Mouse (Mus musculus) liver, embryonic 11.5 days (tissue): ENCODE measurements around the gene Ccs. TPM values are rescaled to one million over a fixed set of nuclear protein-coding genes. Genes with fewer than 3 reads are reported as not detected.
"Not testable (repeated sequence)": the region's sequence is repeated elsewhere in the genome, so short reads cannot be mapped to it uniquely, and the experiment has no call there.

Experiments
- ATAC-seq: fragments of 200-750 bp; cut with Nextera tagmentation; replicated peaks from 2 replicates; pipeline ENCODE4 v1.8.0; 2017; ENCODE audit warnings: moderate number of reproducible peaks, mild to moderate bottlenecking, moderate TSS enrichment, moderate library complexity; ENCODE audit not compliant: low FRiP score
- DNase-seq: peaks from one replicate; pipeline ENCODE4 v3.0.0-alpha.2; 2017; ENCODE audit warnings: low spot score
- H3K27ac ChIP-seq: fragments of 300-500 bp; sonication (generic); 2 replicates; pipeline ENCODE4 v1.5.1; 2014; ENCODE audit warnings: mild to moderate bottlenecking, low read depth, low read length, control low read depth
- H3K27me3 ChIP-seq: fragments of 300-500 bp; sonication (generic); replicated peaks from 2 replicates; pipeline ENCODE4 v1.6.1; 2014; ENCODE audit warnings: low read length, mixed read lengths; ENCODE audit not compliant: control insufficient read depth, insufficient read depth
- H3K36me3 ChIP-seq: fragments of 300-500 bp; sonication (generic); 2 replicates; pipeline ENCODE4 v1.6.1; 2014; ENCODE audit warnings: mild to moderate bottlenecking, low read length, moderate library complexity, mixed read lengths; ENCODE audit not compliant: control insufficient read depth, insufficient read depth
- H3K4me1 ChIP-seq: fragments of 300-500 bp; sonication (generic); replicated peaks from 2 replicates; pipeline ENCODE4 v1.6.1; 2014; ENCODE audit warnings: low read length, mixed read lengths; ENCODE audit not compliant: control insufficient read depth, insufficient read depth
- H3K4me2 ChIP-seq: fragments of 300-500 bp; sonication (generic); 2 replicates; pipeline ENCODE4 v1.6.1; 2014; ENCODE audit warnings: mild to moderate bottlenecking, control low read depth, moderate library complexity
- H3K4me3 ChIP-seq: fragments of 300-500 bp; sonication (generic); 2 replicates; pipeline ENCODE4 v1.5.1; 2014; ENCODE audit warnings: low read depth, low read length, control low read depth
- H3K9ac ChIP-seq: fragments of 300-500 bp; sonication (generic); 2 replicates; pipeline ENCODE4 v1.6.1; 2014; ENCODE audit warnings: low read depth, low read length, control low read depth
- H3K9me3 ChIP-seq: fragments of 300-500 bp; sonication (generic); 2 replicates; pipeline ENCODE4 v1.6.1; 2016; ENCODE audit warnings: low read length, inconsistent platforms, mixed read lengths; ENCODE audit not compliant: control insufficient read depth
- WGBS: fragments of 180-500 bp; shearing (Covaris S2); extraction: QIAGEN DNeasy Blood & Tissue Kit; methylation state at CpG from one replicate; pipeline ENCODE4 v1.1.7; 2014; 5-methylcytosine and 5-hydroxymethylcytosine counted together
- polyA plus RNA-seq: library from polyadenylated mRNA; unstranded; fragments of >200 nt; fragmentation: Nextera tagmentation; extraction: Ambion mirVana; gene quantifications from 2 replicates; pipeline ENCODE4 v1.2.1, GENCODE M21; 2014

Ccs gene
- polyA plus RNA-seq, 1 experiment from 2014 or later = 49.8 TPM

GRCm38 (mm10) chr19:4820678-4821303, 18.3 kb downstream of the Ccs start:
- ATAC-seq (no peak), DNase-seq (no peak)
- no peaks in the 10 kb centered on the region for H3K4me1 ChIP-seq
- H3K9me3 ChIP-seq = no peaks in the 10 kb centered on the region
- H3K27ac ChIP-seq = no peak overlapping the region
- no peaks in the 10 kb centered on the region for H3K27me3 ChIP-seq
- peaks cover 5% of the 10 kb centered on the region for H3K36me3 ChIP-seq
- WGBS = 77% methylated on average over 5 of the region's 5 CpGs
- H3K9ac ChIP-seq = no peak overlapping the region
- H3K4me3 ChIP-seq = no peak overlapping the region
- H3K4me2 ChIP-seq = no peak overlapping the region

- Histone ChIP-seq H3K36me3 (no peaks in the 10 kb centered on the region), H3K27me3 (no peaks in the 10 kb centered on the region), H3K4me3 (no peak overlapping the region), H3K9me3 (0 out of 2 replicates have a peak, but pooled peaks cover 2% of the 10 kb centered on the region), H3K4me2 (no peak overlapping the region), H3K9ac (no peak overlapping the region), H3K4me1 (no peaks in the 10 kb centered on the region), H3K27ac (no peak overlapping the region)
- no peak for DNase-seq
- 63% methylated on average over 1 of the region's 1 CpGs for WGBS
- no peak for ATAC-seq
These were observed 21.8 kb downstream of the Ccs start for GRCm38 (mm10) chr19:4817182-4817835.

- no peaks in the 10 kb centered on the region for H3K27me3 ChIP-seq
- no peak for ATAC-seq
- H3K9me3 ChIP-seq = 0 out of 2 replicates have a peak, but pooled peaks cover 2% of the 10 kb centered on the region
- no peak for DNase-seq
- no peak overlapping the region for H3K9ac ChIP-seq
- no peak overlapping the region for H3K4me2 ChIP-seq
- H3K27ac ChIP-seq = no peak overlapping the region
- no peak overlapping the region for H3K4me3 ChIP-seq
- no peaks in the 10 kb centered on the region for H3K36me3 ChIP-seq
- 74% methylated on average over 6 of the region's 6 CpGs for WGBS
- H3K4me1 ChIP-seq = peaks cover 16% of the 10 kb centered on the region
These were observed 26.1 kb downstream of the Ccs start for GRCm38 (mm10) chr19:4813015-4813414.

GRCm38 (mm10) chr19:4812334-4812949, 26.7 kb downstream of the Ccs start:
- ATAC-seq, H3K27me3 ChIP-seq, H3K9me3 ChIP-seq, H3K36me3 ChIP-seq, DNase-seq: not testable (repeated sequence)
- H3K4me1 ChIP-seq = peaks cover 19% of the 10 kb centered on the region
- 71% methylated on average over 8 of the region's 8 CpGs for WGBS
- H3K9ac ChIP-seq = peak overlapping the region; percentile 74
- H3K4me3 ChIP-seq = peak overlapping the region; percentile 93
- H3K27ac ChIP-seq = peak overlapping the region; percentile 75
- peak overlapping the region; percentile 71 for H3K4me2 ChIP-seq

GRCm38 (mm10) chr19:4811909-4812242, 27.3 kb downstream of the Ccs start:
- peak overlapping the region; percentile 71 for H3K4me2 ChIP-seq
- ATAC-seq (peak; percentile 47), DNase-seq (no peak)
- H3K9me3 ChIP-seq = 0 out of 2 replicates have a peak, but pooled peaks cover 2% of the 10 kb centered on the region
- peak overlapping the region; percentile 74 for H3K9ac ChIP-seq
- peaks cover 21% of the 10 kb centered on the region for H3K4me1 ChIP-seq
- H3K27ac ChIP-seq = peak overlapping the region; percentile 75
- peak overlapping the region; percentile 93 for H3K4me3 ChIP-seq
- no peaks in the 10 kb centered on the region for H3K36me3 ChIP-seq
- WGBS = 5% methylated on average over 12 of the region's 12 CpGs
- no peaks in the 10 kb centered on the region for H3K27me3 ChIP-seq

- peak within 1 kb of the TSS; percentile 98 for H3K4me2 ChIP-seq
These were observed 27.8 kb downstream of the Ccs start, which contains the start of the genes Gm21992 and Rbm14 for GRCm38 (mm10) chr19:4811063-4811908. Gene Gm21992, minus strand, starts transcription at chr19:4811612. Gene Rbm14, minus strand, starts transcription at chr19:4811634.

GRCm38 (mm10) chr19:4810746-4811062, 28.4 kb downstream of the Ccs start:
- peak overlapping the region; percentile 94 for H3K9ac ChIP-seq
- ATAC-seq = no peak
- H3K4me1 ChIP-seq = peaks cover 21% of the 10 kb centered on the region
- H3K4me3 ChIP-seq = peak overlapping the region; percentile 93
- H3K36me3 ChIP-seq = peaks cover 4% of the 10 kb centered on the region; the same call in 1 of the 2 replicates
- WGBS = under 1% methylated on average over 17 of the region's 17 CpGs
- H3K4me2 ChIP-seq = peak overlapping the region; percentile 98
- no peaks in the 10 kb centered on the region for H3K27me3 ChIP-seq
- H3K27ac ChIP-seq = peak overlapping the region; percentile 95
- no peak for DNase-seq
- 0 out of 2 replicates have a peak, but pooled peaks cover 2% of the 10 kb centered on the region for H3K9me3 ChIP-seq

More at GRCm38 (mm10) chr19:4811063-4811908, 27.8 kb downstream of the Ccs start, which contains the start of the genes Gm21992 and Rbm14:
- Histone ChIP-seq H3K9ac (peak within 1 kb of the TSS; percentile 94), H3K27me3 (no peaks in the 10 kb centered on the region), H3K4me1 (peaks cover 21% of the 10 kb centered on the region), H3K4me3 (peak within 1 kb of the TSS; percentile 93), H3K9me3 (0 out of 2 replicates have a peak, but pooled peaks cover 2% of the 10 kb centered on the region), H3K36me3 (peaks cover 4% of the 10 kb centered on the region; the same call in 1 of the 2 replicates), H3K27ac (peak within 1 kb of the TSS; percentile 95)
- ATAC-seq (peak; percentile 98), DNase-seq (peak; percentile 98)
- WGBS = under 1% methylated on average over 83 of the region's 83 CpGs

- Histone ChIP-seq H3K27ac (no peak overlapping the region), H3K4me3 (peak overlapping the region; percentile 93), H3K9me3 (no peaks in the 10 kb centered on the region), H3K4me2 (peak overlapping the region; percentile 98), H3K9ac (peak overlapping the region; percentile 94), H3K36me3 (peaks cover 4% of the 10 kb centered on the region; the same call in 1 of the 2 replicates), H3K4me1 (peaks cover 21% of the 10 kb centered on the region), H3K27me3 (no peaks in the 10 kb centered on the region)
- no peak for ATAC-seq
- no peak for DNase-seq
- WGBS = under 1% methylated on average over 14 of the region's 14 CpGs
These were observed 28.8 kb downstream of the Ccs start for GRCm38 (mm10) chr19:4810309-4810708.
